Mouse (Mus musculus) cerebellum, adult (tissue): ENCODE results near the gene Kdm1b.
A peak's percentile ranks its signal among the peaks of the same experiment; 100 is the strongest.

Experiments
- ATAC-seq: cut with Nextera tagmentation; 2 replicates; pipeline ENCODE4 v1.9.2; 2017; ENCODE audit warnings: mild to moderate bottlenecking, moderate library complexity, mixed read lengths; ENCODE audit not compliant: insufficient number of reproducible peaks, low FRiP score, low TSS enrichment

Kdm1b gene

GRCm38 (mm10) chr13:47105711-47106579 lies 62.6 kb downstream of the Kdm1b start, which contains the start of gene Dek:
TSS of gene Dek (minus strand) at chr13:47106201.
- peak; percentile 83 for ATAC-seq

- ATAC-seq: no peak
These were observed 63.2 kb downstream of the Kdm1b start for GRCm38 (mm10) chr13:47106580-47106888.

GRCm38 (mm10) chr13:47109239-47109638 lies 65.9 kb downstream of the Kdm1b start:
- no peak for ATAC-seq

- ATAC-seq: no peak
These were observed 67.9 kb downstream of the Kdm1b start for GRCm38 (mm10) chr13:47111185-47111584.

GRCm38 (mm10) chr13:47112056-47112455 lies 68.8 kb downstream of the Kdm1b start:
- no peak for ATAC-seq

GRCm38 (mm10) chr13:47112924-47113323 lies 69.6 kb downstream of the Kdm1b start:
- ATAC-seq: no peak

- no peak for ATAC-seq
These were observed 72.7 kb downstream of the Kdm1b start for GRCm38 (mm10) chr13:47116000-47116399.

- ATAC-seq: peak; percentile 58; the same call in 1 of the 2 replicates
These were observed 78.1 kb downstream of the Kdm1b start for GRCm38 (mm10) chr13:47121333-47121889.

- no peak for ATAC-seq
These were observed 79.5 kb downstream of the Kdm1b start, which contains the start of gene Rnf144b for GRCm38 (mm10) chr13:47122537-47123430. TSS of gene Rnf144b (plus strand) at chr13:47122656.

- no peak for ATAC-seq
These were observed 81.2 kb downstream of the Kdm1b start for GRCm38 (mm10) chr13:47124449-47124848.

- no peak for ATAC-seq
These were observed 81.7 kb downstream of the Kdm1b start for GRCm38 (mm10) chr13:47124986-47125385.

- ATAC-seq: no peak
These were observed 82.3 kb downstream of the Kdm1b start for GRCm38 (mm10) chr13:47125595-47125994.

GRCm38 (mm10) chr13:47129090-47129489 lies 85.8 kb downstream of the Kdm1b start:
- ATAC-seq: no peak

GRCm38 (mm10) chr13:47133058-47133457 lies 89.8 kb downstream of the Kdm1b start:
- ATAC-seq: no peak

GRCm38 (mm10) chr13:47134836-47135235 lies 91.5 kb downstream of the Kdm1b start:
- no peak for ATAC-seq
